Mouse (Mus musculus): Measurements from ENCODE around the gene Aim2.

- no peak for TF ChIP-seq CTCF (IDR thresholded peaks at IDR 0.05; ENCODE audit: low read depth)
- no peak for TF ChIP-seq EP300 (IDR thresholded peaks at IDR 0.05; ENCODE audit: low read depth)
These were observed 18.9 kb downstream of the Aim2 start for GRCm38 (mm10) chr1:173369611-173370010.
